Mouse (Mus musculus): ENCODE measurements around the gene Svbp. TPM values are rescaled to one million over a fixed set of nuclear protein-coding genes. Genes with fewer than 3 reads are reported as not detected.

Svbp gene
- 22.4 to 25.2 TPM (median 23.2 TPM) in 4 replicates for total RNA-seq (2023; ENCODE audit: inconsistent age)

DNA sequence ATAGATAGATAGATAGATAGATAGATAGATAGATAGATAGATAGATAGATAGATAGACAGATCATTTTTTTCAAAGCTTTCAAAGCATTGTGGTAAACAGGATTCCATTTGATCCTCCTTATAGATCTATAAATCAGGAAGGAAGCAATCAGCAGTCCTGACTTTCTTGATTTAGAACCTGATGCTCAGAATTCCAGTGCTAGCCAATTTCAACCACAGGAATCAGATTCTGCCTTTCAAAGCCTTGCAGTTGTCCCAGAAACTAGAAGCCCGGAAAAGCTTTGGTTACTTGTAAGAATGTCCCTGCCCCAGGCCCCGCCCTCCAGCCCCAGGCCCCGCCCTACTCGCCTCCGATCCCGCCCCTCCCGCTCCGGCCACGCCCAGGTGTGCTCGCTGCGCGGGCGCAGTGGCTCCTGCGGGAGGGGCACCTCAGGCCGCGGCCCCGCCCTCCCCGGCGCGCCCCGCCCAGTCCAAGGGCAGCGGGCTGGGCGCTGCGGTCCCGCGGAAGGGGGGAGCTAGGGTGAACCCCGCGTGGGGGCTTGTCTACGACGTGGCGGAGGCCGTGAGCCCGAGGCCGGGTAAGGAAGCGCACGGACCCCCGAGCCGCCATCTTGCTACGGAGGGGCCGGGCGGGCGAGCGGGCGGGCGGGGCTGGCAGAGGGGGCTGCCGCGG, at the start of gene Svbp:
Gene Svbp (plus strand): TSS at position 398 of the 673 bp plus-strand sequence.

DNA sequence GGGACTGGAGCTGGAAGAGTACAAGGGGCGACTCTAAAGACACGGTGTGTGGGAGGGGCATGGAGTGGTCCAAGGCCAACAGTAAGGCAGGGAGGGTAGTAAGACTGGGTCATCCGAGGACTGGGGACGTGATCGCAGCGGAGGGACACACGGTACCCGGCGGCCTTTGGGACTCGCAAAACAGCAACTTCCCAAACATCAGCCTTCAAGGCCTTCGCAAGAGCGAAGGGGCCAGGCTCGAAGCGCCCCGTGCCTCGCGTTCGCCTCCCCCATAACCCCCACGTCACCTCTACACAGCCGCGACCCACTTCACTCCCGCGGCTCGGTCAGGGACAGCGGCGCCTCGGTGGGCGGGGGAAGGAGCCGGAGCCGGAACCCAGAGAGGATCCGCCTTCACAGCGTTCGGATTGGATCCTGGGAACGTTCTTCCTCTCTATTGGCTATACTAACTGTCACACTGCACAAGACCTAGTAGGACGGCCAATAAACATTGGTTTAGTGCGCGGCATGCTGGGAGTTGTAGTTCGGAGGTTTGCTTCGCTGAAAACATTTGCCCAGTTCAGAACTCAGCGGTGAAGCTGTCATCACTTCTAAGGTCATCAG, 21.2 kb upstream of the Svbp start, which contains the start of gene Zfp691:
Gene Zfp691 (minus strand): TSS at position 345 of the 603 bp plus-strand sequence.

DNA sequence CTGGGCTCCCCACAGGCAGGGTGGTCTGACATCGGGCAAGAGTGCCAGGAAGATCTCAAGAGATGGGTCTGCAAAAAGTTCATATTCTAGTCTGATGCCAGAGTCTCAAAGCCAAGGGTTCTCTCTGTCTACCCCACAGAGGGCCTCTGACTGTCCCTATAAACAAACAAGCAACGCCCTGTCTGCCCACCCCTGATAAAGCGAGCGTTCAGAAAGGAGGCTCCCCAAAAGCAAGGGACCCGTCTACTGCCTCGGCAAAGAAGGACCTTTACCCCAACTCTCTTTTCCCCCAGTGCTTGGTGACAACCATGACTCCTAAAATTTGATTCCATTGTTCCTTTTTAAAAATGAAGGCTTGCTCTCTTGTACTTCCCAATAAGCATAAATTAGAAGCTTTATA, 5.2 kb upstream of the Svbp start, which contains the start of gene Ermap:
Gene Ermap (minus strand): TSS at position 148 of the 400 bp plus-strand sequence.

DNA sequence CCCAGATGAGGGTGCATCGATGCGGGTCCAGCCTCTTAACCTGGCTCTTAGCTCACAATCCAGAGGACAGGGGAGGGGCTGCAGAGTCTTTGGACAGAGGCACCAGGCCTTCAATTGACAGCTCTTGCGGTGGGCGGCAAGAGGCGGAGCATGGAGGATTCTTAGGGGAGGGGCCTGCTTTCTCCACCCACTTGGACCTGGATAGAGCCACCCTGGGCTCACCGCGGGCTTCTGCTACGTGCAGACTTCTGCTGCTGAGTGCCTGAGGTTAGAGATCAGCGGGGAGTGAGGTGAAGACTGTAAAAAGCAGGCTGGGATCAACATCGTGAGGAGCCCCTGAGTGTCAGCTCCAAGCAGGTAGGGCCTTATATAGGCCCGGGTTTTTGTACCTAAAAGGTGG, 23.1 kb downstream of the Svbp start, which contains the start of gene Tmem269:
Gene Tmem269 (minus strand): TSS at position 49 of the 400 bp plus-strand sequence.

DNA sequence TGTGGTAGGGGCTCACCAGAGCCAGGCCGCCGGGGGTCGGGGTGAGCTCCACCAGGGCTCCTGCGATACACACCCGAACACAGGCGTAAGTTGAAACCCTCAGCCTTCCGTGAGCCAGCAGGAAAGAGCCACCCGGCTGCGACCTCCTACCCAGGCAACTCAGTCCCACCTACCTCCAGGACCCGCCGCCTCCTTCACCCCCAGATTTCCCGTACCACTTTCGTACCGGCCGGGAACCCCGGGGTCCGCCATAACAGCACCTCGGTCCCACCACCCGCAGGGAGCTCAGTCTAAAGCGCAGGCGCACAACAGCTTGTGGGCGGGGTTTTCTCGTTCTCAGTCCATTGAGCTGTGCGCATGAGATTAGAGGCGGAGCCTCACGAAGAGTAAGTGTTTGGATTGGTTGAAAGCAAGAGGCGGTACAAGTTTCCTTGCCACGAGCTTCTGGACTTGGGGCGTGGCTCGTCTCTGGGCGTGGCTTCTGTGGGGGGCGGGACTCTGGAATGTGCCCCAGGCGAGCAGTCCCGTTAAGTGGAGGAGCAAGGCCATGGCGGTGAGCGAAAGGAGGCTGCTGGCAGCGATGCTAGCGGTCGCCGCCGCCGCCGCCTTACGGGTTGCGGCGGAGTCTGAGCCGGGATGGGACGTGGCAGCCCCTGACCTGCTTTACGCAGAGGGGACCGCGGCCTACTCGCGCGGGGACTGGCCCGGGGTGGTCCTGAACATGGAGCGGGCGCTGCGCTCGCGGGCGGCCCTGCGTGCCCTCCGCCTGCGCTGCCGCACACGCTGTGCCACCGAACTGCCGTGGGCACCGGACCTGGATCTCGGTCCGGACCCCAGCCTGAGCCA, 37.5 kb downstream of the Svbp start, which contains the start of the genes AU022252 and P3h1:
Gene AU022252 (minus strand): TSS at position 303 of the 846 bp plus-strand sequence.
Gene P3h1 (plus strand): TSS at position 506 of the 846 bp plus-strand sequence.

Other genes starting within 250 kb of the Svbp start
- gene Lao1, start 233.7 kb upstream of the Svbp start, total RNA-seq (2023; ENCODE audit: inconsistent age), result not detected in 4 replicates
- gene Slc2a1, start 86.6 kb upstream of the Svbp start, total RNA-seq (2023; ENCODE audit: inconsistent age), result 45.6 to 51.8 TPM (median 51.3 TPM) in 4 replicates
- gene Zfp691, start 21.1 kb upstream of the Svbp start, total RNA-seq (2023; ENCODE audit: inconsistent age), result 8.3 to 13.8 TPM (median 10.6 TPM) in 4 replicates
- 0.74 to 3.5 TPM (median 1.1 TPM) in 4 replicates for gene Ermap, start 5.3 kb upstream of the Svbp start, total RNA-seq (2023; ENCODE audit: inconsistent age)
- not detected in 4 replicates for gene Tmem269, start 22.9 kb downstream of the Svbp start, total RNA-seq (2023; ENCODE audit: inconsistent age)
- gene AU022252, start 37.4 kb downstream of the Svbp start, total RNA-seq (2023; ENCODE audit: inconsistent age), result 9.6 to 13.7 TPM (median 11.9 TPM) in 4 replicates
- gene P3h1, start 37.6 kb downstream of the Svbp start, total RNA-seq (2023; ENCODE audit: inconsistent age), result 1.3 to 3.6 TPM (median 2.0 TPM) in 4 replicates
- gene Cldn19, start 60.1 kb downstream of the Svbp start, total RNA-seq (2023; ENCODE audit: inconsistent age), result not detected in 4 replicates
- gene Ybx1, start 99.3 kb downstream of the Svbp start, total RNA-seq (2023; ENCODE audit: inconsistent age), result 409 to 442 TPM (median 426 TPM) in 4 replicates
- 25.2 to 29.8 TPM (median 27.0 TPM) in 4 replicates for gene Ppih, start 125.2 kb downstream of the Svbp start, total RNA-seq (2023; ENCODE audit: inconsistent age)
- gene Ccdc30, start 220.2 kb downstream of the Svbp start, total RNA-seq (2023; ENCODE audit: inconsistent age), result 0.63 to 1.2 TPM (median 0.74 TPM) in 3 of 4 replicates, not detected in the other
- 8.9 to 12.1 TPM (median 10.3 TPM) in 4 replicates for gene Ppcs, start 227.1 kb downstream of the Svbp start, total RNA-seq (2023; ENCODE audit: inconsistent age)
- not detected in 4 replicates for gene Zmynd12, start 227.5 kb downstream of the Svbp start, total RNA-seq (2023; ENCODE audit: inconsistent age)

Data from B cell, adult (primary cell).